Mouse (Mus musculus): ENCODE results near the gene Fbxw7. TPM values are rescaled to one million over a fixed set of nuclear protein-coding genes. Genes with fewer than 3 reads are reported as not detected.

Gene Fbxw7
- total RNA-seq, 2 experiments from 2014 or later, result 234 to 282 TPM

DNA sequence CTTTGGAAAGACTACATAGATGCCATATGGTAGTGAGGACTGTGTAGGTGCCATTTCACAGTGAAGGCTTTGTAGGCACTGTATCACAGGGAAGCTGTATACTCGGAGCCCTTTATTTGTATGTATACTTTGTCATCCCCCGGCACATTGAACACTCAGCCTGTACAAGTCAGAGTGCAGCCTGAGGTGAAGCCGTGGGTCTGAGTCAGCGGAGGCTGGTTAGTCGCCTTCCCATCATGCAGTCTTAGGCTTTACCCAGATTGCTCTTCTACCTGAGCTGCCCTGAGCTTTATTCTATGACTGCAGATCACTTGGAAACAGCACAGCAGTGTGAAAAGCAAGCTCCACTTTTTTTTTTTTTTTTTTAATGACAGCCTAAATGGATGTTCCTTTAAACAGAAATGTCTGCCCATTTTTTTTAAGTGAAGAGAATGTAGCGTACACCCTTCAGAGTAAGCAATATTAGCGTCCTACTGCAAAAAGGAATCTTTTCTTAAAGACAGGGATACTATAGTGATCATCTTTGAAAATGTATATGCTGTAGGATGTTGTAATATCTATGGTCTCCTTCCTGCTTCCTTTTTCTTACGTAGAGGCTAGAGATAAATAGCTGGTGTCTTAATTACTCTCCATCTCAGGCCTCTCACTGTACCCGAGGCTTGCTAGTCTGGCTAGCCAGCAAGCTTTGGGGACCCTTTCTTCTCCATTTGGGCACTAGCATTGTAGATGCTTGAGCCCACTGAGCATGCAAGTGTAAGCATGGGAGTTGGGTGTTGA, 103.0 kb downstream of the Fbxw7 start:
- TF ChIP-seq CTCF (IDR thresholded peaks at IDR 0.05), result no peak
- intact Hi-C loops (cut with DNase I), result no loop called here
- no peak for DNase-seq (ENCODE audit: extremely low spot score in 1 of 2, low spot score in 2 of 2)
- Histone ChIP-seq H3K4me3 (no peak overlapping the region), H3K27ac (no peak overlapping the region)

DNA sequence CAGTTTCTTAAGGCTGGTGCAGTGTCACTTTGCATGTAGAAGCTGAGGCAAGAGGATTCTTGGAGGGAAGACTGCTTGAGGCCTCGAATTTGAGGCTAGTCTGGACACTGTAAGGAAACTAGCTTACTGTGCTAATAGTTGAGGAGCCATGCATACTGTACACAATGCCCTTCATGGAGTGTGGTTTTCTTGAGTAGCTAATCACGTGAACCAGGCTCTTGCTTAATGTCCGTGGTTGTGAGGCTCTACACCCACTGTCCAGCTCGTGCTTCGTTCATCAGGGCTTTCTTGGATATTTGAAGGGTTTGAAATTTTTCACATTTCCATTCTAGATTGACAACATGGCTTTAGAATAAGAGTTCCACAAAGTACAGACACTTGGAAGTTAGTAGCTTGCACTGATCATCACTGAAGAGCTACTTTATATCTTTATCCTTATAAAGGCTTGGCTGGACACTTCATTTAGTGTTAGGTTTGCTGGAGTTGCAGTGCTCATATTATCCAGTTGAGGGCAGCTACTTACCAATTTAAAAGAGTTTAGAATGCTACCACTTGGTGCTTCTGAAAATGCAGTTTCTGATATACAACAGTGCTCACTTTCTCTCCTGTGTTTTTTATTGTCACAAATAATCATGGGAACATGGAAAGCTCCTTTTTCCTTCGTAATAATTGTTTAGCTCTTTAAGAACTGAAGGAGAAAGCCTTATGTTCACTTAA, 106.8 kb downstream of the Fbxw7 start:
- Histone ChIP-seq H3K4me3 (no peak overlapping the region), H3K27ac (no peak overlapping the region)
- TF ChIP-seq CTCF (IDR thresholded peaks at IDR 0.05), result peak; percentile 91
- intact Hi-C loops (cut with DNase I), result loop anchor here (5.0 to 10.0 kb wide), 3 partner anchors 783 to 1205 kb away; no protein-coding TSS in a partner anchor
- DNase-seq (ENCODE audit: extremely low spot score in 1 of 2, low spot score in 2 of 2), result peak; percentile 29 to 38

DNA sequence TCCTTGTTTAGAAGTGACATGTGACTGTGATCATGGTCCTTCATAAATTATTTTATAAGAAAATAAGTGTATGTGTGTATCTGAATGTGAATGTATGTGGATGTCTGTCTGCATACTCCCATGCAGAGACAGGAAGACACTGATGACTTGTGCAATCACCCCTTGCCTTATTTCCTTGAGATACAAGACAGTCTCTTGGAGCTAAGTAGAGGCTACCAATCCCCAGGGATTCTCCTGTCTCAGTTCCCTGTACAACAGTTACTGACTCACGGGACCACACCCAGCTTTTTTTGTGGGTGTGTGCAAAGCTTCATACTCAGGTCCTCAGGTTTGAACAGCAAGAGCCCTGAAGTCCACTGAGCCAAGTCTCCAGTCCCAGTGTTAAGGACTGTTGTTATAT, 108.2 kb downstream of the Fbxw7 start:
- TF ChIP-seq CTCF (IDR thresholded peaks at IDR 0.05), result no peak
- DNase-seq (ENCODE audit: extremely low spot score in 1 of 2, low spot score in 2 of 2), result no peak
- H3K27ac ChIP-seq, result no peak overlapping the region
- intact Hi-C loops (cut with DNase I), result loop anchor here (5.0 to 10.0 kb wide), 3 partner anchors 782 to 1204 kb away; no protein-coding TSS in a partner anchor
- H3K4me3 ChIP-seq, result no peak overlapping the region

DNA sequence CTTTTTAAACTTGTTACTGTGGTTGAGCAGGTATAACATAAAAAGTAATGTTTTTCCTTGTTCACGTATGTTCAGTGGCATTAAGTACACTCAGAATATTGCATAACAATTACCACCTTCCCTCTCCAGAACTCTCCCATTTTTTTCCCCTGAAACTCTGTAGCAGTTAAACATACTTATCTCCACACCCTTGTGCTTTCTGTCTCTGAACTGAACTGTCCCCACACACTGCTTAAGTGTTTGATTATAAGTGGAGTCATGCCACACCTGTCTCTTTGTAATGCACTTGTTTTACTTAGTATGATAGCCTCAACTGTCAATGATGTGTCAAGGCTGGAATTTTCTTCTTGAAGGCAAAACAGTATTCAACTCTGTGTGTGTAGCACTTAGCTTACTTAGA, 108.6 kb downstream of the Fbxw7 start:
- no peak overlapping the region for H3K4me3 ChIP-seq
- H3K27ac ChIP-seq, result no peak overlapping the region
- no peak for DNase-seq (ENCODE audit: extremely low spot score in 1 of 2, low spot score in 2 of 2)
- intact Hi-C loops (cut with DNase I), result loop anchor here (5.0 to 10.0 kb wide), 3 partner anchors 781 to 1204 kb away; no protein-coding TSS in a partner anchor
- no peak for TF ChIP-seq CTCF (IDR thresholded peaks at IDR 0.05)

DNA sequence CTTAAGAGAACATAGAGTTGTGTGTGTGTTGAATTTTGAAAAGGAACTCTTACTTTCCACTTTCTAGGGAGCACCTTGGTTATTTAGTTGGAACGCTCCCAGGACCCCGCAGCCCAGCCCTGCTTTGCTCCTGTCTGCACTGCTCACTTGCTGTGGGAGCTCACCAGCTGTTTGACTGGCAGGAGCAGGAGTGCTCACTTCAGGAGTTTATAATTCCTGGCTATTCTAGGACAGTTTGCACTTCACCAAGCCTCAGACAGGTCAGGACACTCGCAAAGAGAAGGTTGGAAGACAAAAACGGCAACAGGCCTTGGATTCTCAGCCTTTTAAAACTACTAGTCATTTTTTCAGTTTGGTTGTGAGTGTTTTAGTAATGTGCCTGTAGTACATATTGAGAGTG, 110.2 kb downstream of the Fbxw7 start:
- Histone ChIP-seq H3K4me3 (no peak overlapping the region), H3K27ac (no peak overlapping the region)
- intact Hi-C loops (cut with DNase I), result loop anchor here (10.0 kb wide), 1 partner anchor 780 kb away; no protein-coding TSS in a partner anchor

DNA sequence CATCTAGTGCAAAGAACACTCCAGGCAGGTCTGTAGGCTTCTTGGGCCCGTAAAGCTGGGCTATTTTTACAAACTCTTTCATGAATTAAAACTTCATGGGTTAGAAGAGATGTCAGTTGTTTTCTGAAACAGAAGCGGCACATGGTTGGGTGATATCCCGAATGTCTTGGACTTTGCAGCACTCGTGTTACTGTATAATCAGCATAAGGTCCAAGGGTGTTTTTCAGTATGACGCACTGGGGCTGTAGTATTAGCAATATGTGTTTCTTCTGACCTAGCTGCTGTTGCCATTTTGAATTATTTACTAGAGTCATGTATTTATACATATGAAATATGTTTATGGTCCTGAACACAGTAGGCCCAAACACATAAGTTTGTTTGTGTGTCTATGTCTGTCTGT, 111.1 kb downstream of the Fbxw7 start:
- DNase-seq (ENCODE audit: extremely low spot score in 1 of 2, low spot score in 2 of 2), result no peak
- H3K27ac ChIP-seq, result no peak overlapping the region
- TF ChIP-seq CTCF (IDR thresholded peaks at IDR 0.05), result no peak
- intact Hi-C loops (cut with DNase I), result loop anchor here (10.0 kb wide), 1 partner anchor 779 kb away; no protein-coding TSS in a partner anchor
- H3K4me3 ChIP-seq, result no peak overlapping the region

More for the DNA sequence above, 110.2 kb downstream of the Fbxw7 start:
- no peak for DNase-seq (ENCODE audit: extremely low spot score in 1 of 2, low spot score in 2 of 2)
- TF ChIP-seq CTCF (IDR thresholded peaks at IDR 0.05), result no peak

DNA sequence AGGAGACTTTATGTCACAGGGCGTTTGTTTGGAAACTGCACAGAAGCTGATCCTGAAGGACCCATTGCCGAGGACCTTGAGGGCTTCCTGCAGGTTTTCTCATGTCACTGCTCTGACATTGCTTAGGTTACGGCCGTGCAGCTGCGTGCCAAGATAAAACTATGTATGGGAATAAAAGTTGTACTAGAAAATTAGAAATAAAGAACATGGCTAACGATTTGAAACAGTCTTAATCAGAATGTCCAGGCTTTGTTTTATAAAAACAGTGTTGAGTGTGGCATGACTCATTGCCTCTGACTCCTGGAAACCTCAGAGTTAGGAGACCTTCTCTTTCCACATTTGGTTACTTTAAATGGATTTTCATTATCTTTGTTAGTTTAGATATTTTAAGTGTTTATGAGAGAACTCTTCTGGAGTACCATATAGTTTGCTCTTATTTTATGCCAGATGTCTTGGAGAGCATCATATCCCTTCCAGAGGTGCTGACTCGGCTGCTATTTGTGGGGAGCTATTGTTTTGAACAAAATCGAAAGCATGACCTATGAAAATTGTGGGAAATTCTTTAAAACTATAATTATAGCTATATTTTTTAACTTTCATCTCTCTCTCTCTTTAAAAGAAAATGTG, 112.2 kb downstream of the Fbxw7 start:
- TF ChIP-seq CTCF (IDR thresholded peaks at IDR 0.05), result no peak
- intact Hi-C loops (cut with DNase I), result loop anchor here (10.0 kb wide), 1 partner anchor 778 kb away; no protein-coding TSS in a partner anchor
- no peak for DNase-seq (ENCODE audit: extremely low spot score in 1 of 2, low spot score in 2 of 2)
- H3K27ac ChIP-seq, result no peak overlapping the region
- no peak overlapping the region for H3K4me3 ChIP-seq

DNA sequence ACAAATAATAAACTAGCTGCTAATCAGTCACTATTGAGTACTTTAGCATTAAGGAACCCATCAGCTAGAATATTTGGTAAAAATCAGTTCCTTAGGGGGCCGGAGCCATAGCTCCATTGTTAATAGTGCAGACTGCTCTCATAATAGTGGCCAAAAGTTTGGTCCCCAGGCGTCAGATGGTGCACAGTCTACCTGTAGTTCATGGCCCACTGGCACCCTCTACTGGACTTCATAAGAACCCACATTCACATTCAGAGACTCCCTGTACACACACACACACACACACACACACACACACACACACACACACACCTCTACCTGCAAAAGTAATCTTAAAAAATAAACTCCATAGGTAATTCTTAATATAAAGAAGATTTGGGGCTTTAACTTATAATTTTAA, 112.8 kb downstream of the Fbxw7 start:
- TF ChIP-seq CTCF (IDR thresholded peaks at IDR 0.05), result no peak; the same call in 1 of the 2 replicates
- Histone ChIP-seq H3K4me3 (no peak overlapping the region), H3K27ac (no peak overlapping the region)
- intact Hi-C loops (cut with DNase I), result loop anchor here (10.0 kb wide), 1 partner anchor 777 kb away; no protein-coding TSS in a partner anchor
- no peak for DNase-seq (ENCODE audit: extremely low spot score in 1 of 2, low spot score in 2 of 2)

DNA sequence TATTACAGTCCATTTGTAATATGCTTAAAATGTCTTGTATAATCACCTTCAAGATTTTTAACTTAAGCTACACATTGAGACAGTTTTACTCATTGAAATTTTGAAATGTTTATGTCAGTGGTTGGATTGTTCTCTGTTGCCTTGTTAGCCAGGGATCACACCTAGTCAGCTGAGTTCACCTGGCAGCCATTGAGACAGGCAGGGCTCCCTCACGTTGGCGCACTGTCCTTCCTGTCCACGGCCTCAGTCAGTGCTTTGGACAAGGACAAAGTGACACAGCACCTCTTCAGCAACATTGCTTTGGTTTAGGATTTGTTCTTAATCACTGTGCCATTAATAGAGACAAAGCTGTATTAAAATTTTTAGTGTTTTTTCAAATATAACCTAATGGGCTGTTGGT, 114.1 kb downstream of the Fbxw7 start:
- TF ChIP-seq CTCF (IDR thresholded peaks at IDR 0.05), result no peak
- Histone ChIP-seq H3K4me3 (no peak overlapping the region), H3K27ac (no peak overlapping the region)
- intact Hi-C loops (cut with DNase I), result loop anchor here (10.0 kb wide), 1 partner anchor 776 kb away; no protein-coding TSS in a partner anchor
- DNase-seq (ENCODE audit: extremely low spot score in 1 of 2, low spot score in 2 of 2), result no peak

DNA sequence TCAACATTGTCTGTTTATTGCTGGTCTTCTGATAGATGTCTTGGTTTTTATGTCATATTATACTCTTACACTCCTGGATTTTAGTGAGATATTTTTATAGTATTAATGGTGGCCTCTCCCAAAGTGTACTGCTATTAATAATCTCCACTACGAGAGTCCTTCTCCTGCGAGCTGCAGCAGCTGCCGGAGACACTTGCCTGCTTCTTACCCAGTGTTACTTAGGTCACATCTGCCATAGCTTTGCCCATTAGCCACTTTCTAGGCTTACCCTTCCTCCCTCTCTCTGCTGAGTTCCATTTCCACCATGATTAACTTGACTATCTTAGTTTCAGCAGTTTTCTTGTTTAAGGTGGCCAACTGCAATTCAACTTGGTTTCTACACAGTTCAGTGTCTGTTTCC, 115.6 kb downstream of the Fbxw7 start:
- no peak for TF ChIP-seq CTCF (IDR thresholded peaks at IDR 0.05)
- no peak overlapping the region for H3K27ac ChIP-seq
- no peak overlapping the region for H3K4me3 ChIP-seq
- no peak for DNase-seq (ENCODE audit: extremely low spot score in 1 of 2, low spot score in 2 of 2)
- intact Hi-C loops (cut with DNase I), result no loop called here

DNA sequence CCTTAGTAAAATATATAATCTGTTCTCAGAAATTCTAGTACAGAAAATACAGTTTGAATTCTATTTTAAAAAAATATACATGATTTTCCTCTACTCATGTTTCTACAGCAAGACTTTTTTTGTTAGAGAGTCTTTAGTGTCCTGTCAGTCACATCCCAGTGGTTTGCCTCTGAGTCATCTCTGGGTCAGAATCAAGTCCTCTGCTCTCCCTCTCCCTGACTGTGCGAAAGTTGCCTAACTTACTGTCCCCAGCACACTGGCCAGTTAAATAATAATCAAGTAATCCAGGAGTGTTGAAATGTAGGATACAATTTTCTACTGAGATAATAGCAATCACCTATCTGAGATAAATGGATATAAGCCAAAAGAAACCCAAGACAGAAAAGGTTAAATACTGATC, 120.7 kb downstream of the Fbxw7 start:
- DNase-seq (ENCODE audit: extremely low spot score in 1 of 2, low spot score in 2 of 2), result no peak
- TF ChIP-seq CTCF (IDR thresholded peaks at IDR 0.05), result no peak
- Histone ChIP-seq H3K4me3 (no peak overlapping the region), H3K27ac (no peak overlapping the region)
- intact Hi-C loops (cut with DNase I), result loop anchor here (1.0 to 5.0 kb wide), 2 partner anchors 636 to 987 kb away; no protein-coding TSS in a partner anchor

Measured in left cerebral cortex, adult 2 months (tissue).